Mouse (Mus musculus) testis, adult 2 months (tissue): Measurements from ENCODE around the gene Gpr82.

Experiments used
- CTCF ChIP-seq: fragments of 200-500 bp; IDR thresholded peaks from 2 replicates; pipeline ENCODE4 v1.5.1; 2012; ENCODE audit warnings: low read depth, mild to moderate bottlenecking, inconsistent platforms, low read length, moderate library complexity; ENCODE audit not compliant: control insufficient read depth, insufficient read depth, insufficient replicate concordance
- POLR2A ChIP-seq: fragments of 200-500 bp; IDR thresholded peaks from 2 replicates; pipeline ENCODE4 v1.6.1; 2012; ENCODE audit warnings: low read depth, mild to moderate bottlenecking, inconsistent platforms, low read length, moderate library complexity; ENCODE audit not compliant: control insufficient read depth

DNA sequence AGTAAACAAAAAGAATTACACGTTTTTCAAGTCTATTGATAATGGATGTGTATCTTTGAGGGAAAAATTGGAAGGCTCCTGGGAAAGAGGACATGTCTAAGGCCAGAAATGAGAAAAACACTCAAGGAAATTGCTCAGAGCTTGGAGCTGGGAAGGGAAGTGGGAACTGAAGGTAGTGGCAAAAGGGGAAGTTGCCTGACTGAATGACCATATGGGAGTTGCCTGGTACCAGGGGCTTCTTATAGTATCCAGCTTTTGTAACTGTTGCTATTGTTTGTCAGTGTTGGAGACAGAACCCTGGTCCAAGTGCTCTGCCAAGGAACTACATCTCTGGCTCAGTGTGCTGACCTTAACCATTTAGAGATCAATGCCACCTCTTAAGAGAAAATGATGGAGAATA is 44.4 kb upstream of the Gpr82 start:
- no peak for TF ChIP-seq POLR2A
- no peak for TF ChIP-seq CTCF
